Mouse (Mus musculus) liver, embryonic 14.5 days (tissue): ENCODE results near the gene Kcnk5.

Source experiments
- CTCF ChIP-seq: IDR thresholded peaks from 2 replicates; pipeline ENCODE4 v1.5.1; 2016; ENCODE audit warnings: antibody characterized with exemption, low read depth, control low read depth
- EP300 ChIP-seq: IDR thresholded peaks from 2 replicates; pipeline ENCODE4 v1.6.1; 2016; ENCODE audit warnings: antibody characterized with exemption, low read depth

GRCm38 (mm10) chr14:20229437-20229836 lies 47.8 kb upstream of the Kcnk5 start:
- TF ChIP-seq CTCF (no peak), EP300 (no peak)
